Mouse (Mus musculus) hindbrain, embryonic 15.5 days (tissue): ENCODE measurements at regions not wholly inside any gene's neighbourhood (a gene's known extent, or its start where the extent isn't known, plus 50 kb on each side); places are given as distances from the start of the nearest gene placed in this dataset.
"Not testable (repeated sequence)": the region's sequence is repeated elsewhere in the genome, so short reads cannot be mapped to it uniquely, and the experiment has no call there.

Source experiments
- ATAC-seq: fragments of 200-750 bp; cut with Nextera tagmentation; 2 replicates; pipeline ENCODE4 v1.8.0; 2017; ENCODE audit warnings: low read depth, moderate number of reproducible peaks, moderate TSS enrichment; ENCODE audit not compliant: low FRiP score
- H3K27ac ChIP-seq: fragments of 300-500 bp; sonication (generic); replicated peaks from 2 replicates; pipeline ENCODE4 v1.5.1; 2015; ENCODE audit warnings: mild to moderate bottlenecking, inconsistent platforms
- H3K27me3 ChIP-seq: fragments of 300-500 bp; sonication (generic); 2 replicates; pipeline ENCODE4 v1.6.1; 2015; ENCODE audit warnings: control low read depth, inconsistent platforms
- H3K36me3 ChIP-seq: fragments of 300-500 bp; sonication (generic); 2 replicates; pipeline ENCODE4 v1.6.1; 2015; ENCODE audit warnings: control low read depth, inconsistent platforms
- H3K4me1 ChIP-seq: fragments of 300-500 bp; sonication (generic); replicated peaks from 2 replicates; pipeline ENCODE4 v1.6.1; 2015; ENCODE audit warnings: control low read depth, inconsistent platforms
- H3K4me2 ChIP-seq: fragments of 300-500 bp; sonication (generic); 2 replicates; pipeline ENCODE4 v1.6.1; 2015; ENCODE audit warnings: moderate library complexity, mild to moderate bottlenecking, inconsistent platforms
- H3K4me3 ChIP-seq: fragments of 300-500 bp; sonication (generic); 2 replicates; pipeline ENCODE4 v1.5.1; 2015; ENCODE audit warnings: mild to moderate bottlenecking, inconsistent platforms
- H3K9ac ChIP-seq: fragments of 300-500 bp; sonication (generic); 2 replicates; pipeline ENCODE4 v1.6.1; 2015; ENCODE audit warnings: inconsistent platforms
- H3K9me3 ChIP-seq: fragments of 300-500 bp; sonication (generic); 2 replicates; pipeline ENCODE4 v1.6.1; 2016; ENCODE audit warnings: control low read depth, inconsistent platforms
- WGBS: fragments of 180-500 bp; shearing (Covaris S2); methylation state at CpG from one replicate; pipeline ENCODE4 v1.1.7; 2015; 5-methylcytosine and 5-hydroxymethylcytosine counted together

DNA sequence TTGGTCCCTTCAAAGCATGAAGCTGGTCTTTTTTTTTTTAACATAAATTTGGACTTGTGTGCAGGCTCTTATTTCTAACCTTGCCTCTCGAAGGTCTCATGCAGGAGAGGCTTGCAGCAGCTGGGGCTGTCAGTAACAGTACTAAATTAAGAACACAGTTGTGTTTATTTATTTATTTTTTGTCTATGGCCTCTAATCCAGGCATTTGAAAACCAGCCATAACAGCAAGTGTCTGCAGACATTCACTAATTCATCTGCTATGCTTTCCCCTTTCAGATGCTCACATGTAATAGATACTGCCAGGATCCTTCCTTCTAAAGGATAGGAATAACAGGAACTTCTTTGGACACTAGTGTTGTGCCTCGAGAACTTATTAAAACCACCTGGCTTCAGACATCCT lies 172.5 kb downstream of the Rchy1 start:
- no peak overlapping the region for H3K4me2 ChIP-seq
- no peaks in the 10 kb centered on the region for H3K4me1 ChIP-seq
- H3K36me3 ChIP-seq: no peaks in the 10 kb centered on the region
- no peak overlapping the region for H3K27ac ChIP-seq
- ATAC-seq: no peak
- 72% methylated on average over 2 of the region's 2 CpGs for WGBS
- no peaks in the 10 kb centered on the region for H3K9me3 ChIP-seq
- no peak overlapping the region for H3K9ac ChIP-seq
- no peaks in the 10 kb centered on the region for H3K27me3 ChIP-seq
- H3K4me3 ChIP-seq: no peak overlapping the region

DNA sequence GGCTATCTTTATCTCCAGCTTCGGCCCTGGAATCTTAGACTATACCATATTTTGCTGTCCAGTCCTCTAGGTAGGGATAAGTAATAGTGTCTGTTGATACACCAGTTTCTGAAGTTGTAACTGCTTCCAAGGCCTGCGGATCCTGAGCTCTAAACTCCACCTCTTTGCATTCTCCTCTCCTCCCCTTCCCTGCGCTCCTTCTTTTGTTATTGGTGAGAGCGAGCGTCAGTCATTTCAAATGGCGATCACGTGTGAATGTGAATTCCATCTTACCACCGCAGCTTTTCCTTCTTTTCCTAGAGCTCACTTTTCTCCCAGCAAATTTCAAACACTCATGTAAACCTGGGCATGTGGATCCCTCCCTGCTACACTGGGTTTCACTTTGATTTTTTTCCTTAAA lies 178.9 kb downstream of the Rchy1 start:
- 78% methylated on average over 8 of the region's 8 CpGs for WGBS
- ATAC-seq: no peak
- H3K27ac ChIP-seq: no peak overlapping the region

DNA sequence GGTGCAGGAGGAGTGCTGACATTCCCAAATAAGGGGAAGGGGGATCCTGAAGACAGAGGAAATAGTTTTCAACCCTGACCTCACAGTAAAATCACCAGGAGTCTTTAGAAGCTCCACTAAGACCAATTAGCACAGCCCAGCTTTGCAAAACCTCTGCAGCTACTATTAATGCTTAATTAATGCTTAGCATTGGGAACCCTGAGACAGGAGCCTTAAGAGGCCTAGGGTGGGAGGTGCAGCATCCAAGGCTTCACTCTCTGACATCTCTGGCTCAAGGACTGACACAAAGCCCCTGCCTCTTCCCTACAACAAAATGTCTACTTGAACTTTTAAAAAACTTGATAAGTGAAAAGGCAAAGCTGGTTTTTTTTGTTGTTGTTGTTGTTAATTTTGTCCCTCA lies 185.9 kb downstream of the Rchy1 start:
- no peak overlapping the region for H3K27ac ChIP-seq
- no peak for ATAC-seq
- H3K9ac ChIP-seq: no peak overlapping the region

More for the DNA sequence above, 178.9 kb downstream of the Rchy1 start:
- H3K4me3 ChIP-seq: no peak overlapping the region
- no peak overlapping the region for H3K4me2 ChIP-seq
- H3K9ac ChIP-seq: no peak overlapping the region
- no peaks in the 10 kb centered on the region for H3K4me1 ChIP-seq
- no peaks in the 10 kb centered on the region for H3K27me3 ChIP-seq
- no peaks in the 10 kb centered on the region for H3K9me3 ChIP-seq
- H3K36me3 ChIP-seq: no peaks in the 10 kb centered on the region

DNA sequence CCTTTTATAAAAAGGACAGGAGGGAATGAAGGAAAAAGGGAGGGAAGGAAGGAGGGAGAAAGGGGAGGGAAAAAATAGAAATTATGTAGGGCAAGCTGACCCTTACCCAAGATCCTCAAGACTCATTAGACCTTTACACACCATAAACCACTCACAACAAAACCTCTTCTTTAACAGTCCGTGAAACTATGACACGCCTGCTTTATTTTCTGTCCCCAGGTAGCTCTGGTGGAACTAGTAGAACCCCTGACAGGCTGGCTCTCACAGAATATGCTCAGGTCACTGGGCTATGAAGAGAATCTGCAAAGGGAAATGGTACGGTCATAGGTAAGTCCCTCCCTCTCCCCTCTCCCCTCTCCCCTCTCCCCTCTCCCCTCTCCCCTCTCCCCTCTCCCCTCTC lies 188.8 kb downstream of the Rchy1 start:
- Histone ChIP-seq H3K27ac (no peak overlapping the region), H3K27me3 (no peaks in the 10 kb centered on the region), H3K36me3 (no peaks in the 10 kb centered on the region), H3K9ac (no peak overlapping the region), H3K4me3 (no peak overlapping the region), H3K4me2 (no peak overlapping the region), H3K4me1 (no peaks in the 10 kb centered on the region), H3K9me3 (no peaks in the 10 kb centered on the region)
- 84% methylated on average over 3 of the region's 3 CpGs for WGBS
- no peak for ATAC-seq

More for the DNA sequence above, 185.9 kb downstream of the Rchy1 start:
- no peaks in the 10 kb centered on the region for H3K9me3 ChIP-seq
- no peak overlapping the region for H3K4me2 ChIP-seq
- no peaks in the 10 kb centered on the region for H3K27me3 ChIP-seq
- H3K4me3 ChIP-seq: no peak overlapping the region
- H3K4me1 ChIP-seq: no peaks in the 10 kb centered on the region
- no peaks in the 10 kb centered on the region for H3K36me3 ChIP-seq

DNA sequence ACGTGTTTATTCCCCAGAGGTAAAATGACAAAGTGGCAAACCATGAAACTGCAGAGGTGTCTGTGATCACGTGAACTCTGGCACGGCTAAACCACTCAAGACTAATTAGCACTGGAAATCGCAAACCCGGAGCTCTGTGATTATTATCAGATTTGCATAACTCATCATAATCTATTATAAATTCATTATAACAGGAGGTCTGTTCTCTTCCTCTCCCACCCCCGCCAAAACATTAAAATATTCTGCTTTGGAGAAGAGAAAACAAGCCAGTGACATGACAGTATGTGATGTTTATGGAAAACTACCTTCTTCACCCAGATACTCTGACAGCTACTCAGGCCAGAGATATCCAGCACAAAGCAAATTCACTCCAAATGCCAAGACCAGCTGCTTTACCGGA lies 195.0 kb downstream of the Rchy1 start:
- H3K36me3 ChIP-seq: no peaks in the 10 kb centered on the region
- H3K27me3 ChIP-seq: no peaks in the 10 kb centered on the region
- H3K9me3 ChIP-seq: no peaks in the 10 kb centered on the region
- ATAC-seq: no peak
- no peak overlapping the region for H3K4me3 ChIP-seq
- H3K4me1 ChIP-seq: peaks cover 6% of the 10 kb centered on the region
- H3K4me2 ChIP-seq: no peak overlapping the region
- H3K9ac ChIP-seq: no peak overlapping the region
- WGBS: 56% methylated on average over 7 of the region's 7 CpGs
- H3K27ac ChIP-seq: no peak overlapping the region

DNA sequence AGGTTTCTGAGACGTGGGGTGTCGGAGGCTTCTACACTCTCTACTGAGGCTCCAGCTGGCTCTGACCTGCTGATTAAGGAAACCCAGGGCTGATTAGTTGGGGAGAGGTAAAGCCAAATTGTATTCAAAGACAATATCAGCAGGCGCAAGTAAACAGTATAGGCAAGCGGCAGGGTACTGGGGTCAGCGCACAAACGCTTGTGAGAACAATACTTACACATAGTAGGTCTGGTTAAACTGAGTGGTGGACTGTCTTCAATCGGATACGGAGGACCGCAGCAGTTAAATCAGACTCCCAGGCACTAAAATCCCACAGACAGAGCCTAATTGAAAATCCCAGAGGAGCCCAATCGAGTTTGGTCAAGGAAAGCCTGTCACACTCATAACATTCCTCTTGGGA lies 195.8 kb downstream of the Rchy1 start:
- no peak overlapping the region for H3K9ac ChIP-seq
- no peaks in the 10 kb centered on the region for H3K9me3 ChIP-seq
- H3K27me3 ChIP-seq: no peaks in the 10 kb centered on the region
- H3K27ac ChIP-seq: no peak overlapping the region
- no peaks in the 10 kb centered on the region for H3K36me3 ChIP-seq
- no peak for ATAC-seq
- H3K4me3 ChIP-seq: no peak overlapping the region
- H3K4me1 ChIP-seq: peaks cover 6% of the 10 kb centered on the region
- WGBS: 67% methylated on average over 10 of the region's 10 CpGs
- H3K4me2 ChIP-seq: no peak overlapping the region

DNA sequence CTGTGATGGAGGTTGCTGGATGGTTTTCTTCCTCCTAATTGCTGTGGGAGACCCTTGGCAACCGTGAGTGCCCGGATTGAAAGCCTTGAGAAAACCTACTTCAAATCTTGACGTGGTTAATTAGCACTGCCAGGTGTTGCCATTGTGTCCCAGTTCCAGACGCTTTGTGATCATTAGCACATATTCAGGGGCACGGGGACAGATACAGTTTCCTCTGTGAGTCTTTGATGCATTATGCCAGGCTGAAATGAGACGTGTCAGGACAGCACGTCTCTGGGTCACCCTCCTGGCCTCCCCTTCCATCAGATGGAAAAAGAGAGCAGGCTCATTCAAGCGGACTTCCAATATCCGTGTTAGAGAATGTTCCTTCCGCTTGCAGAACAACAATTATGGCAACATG lies 198.2 kb downstream of the Rchy1 start:
- WGBS: 28% methylated on average over 10 of the region's 10 CpGs
- Histone ChIP-seq H3K4me2 (no peak overlapping the region), H3K9ac (no peak overlapping the region), H3K27ac (no peak overlapping the region), H3K4me3 (no peak overlapping the region), H3K9me3 (no peaks in the 10 kb centered on the region), H3K36me3 (no peaks in the 10 kb centered on the region), H3K27me3 (no peaks in the 10 kb centered on the region), H3K4me1 (peaks cover 6% of the 10 kb centered on the region)
- peak; percentile 71 for ATAC-seq

DNA sequence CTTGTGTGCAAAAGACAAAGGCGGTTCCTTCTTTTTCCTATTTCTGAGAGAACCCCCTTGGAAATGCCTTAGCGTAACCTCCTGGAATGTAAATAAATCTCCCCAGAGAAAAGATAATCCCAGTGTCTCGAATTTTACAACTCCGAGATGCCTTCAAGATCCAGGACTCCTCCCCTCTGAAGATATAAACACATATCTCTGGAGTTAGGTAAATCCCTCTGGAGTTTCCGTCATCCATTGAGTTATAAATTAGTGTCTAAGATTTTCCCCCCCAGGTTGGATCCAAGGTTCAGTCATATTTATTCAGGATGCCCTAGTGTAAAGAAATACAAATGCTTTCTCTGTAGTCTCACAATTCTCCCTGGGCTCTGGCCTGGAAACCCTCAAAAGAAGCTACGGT lies 200.3 kb downstream of the Rchy1 start:
- Histone ChIP-seq H3K27me3 (no peaks in the 10 kb centered on the region), H3K36me3 (no peaks in the 10 kb centered on the region), H3K4me3 (no peak overlapping the region), H3K27ac (no peak overlapping the region), H3K9ac (no peak overlapping the region), H3K4me2 (no peak overlapping the region), H3K9me3 (no peaks in the 10 kb centered on the region), H3K4me1 (peaks cover 6% of the 10 kb centered on the region)
- 76% methylated on average over 6 of the region's 6 CpGs for WGBS
- no peak for ATAC-seq

DNA sequence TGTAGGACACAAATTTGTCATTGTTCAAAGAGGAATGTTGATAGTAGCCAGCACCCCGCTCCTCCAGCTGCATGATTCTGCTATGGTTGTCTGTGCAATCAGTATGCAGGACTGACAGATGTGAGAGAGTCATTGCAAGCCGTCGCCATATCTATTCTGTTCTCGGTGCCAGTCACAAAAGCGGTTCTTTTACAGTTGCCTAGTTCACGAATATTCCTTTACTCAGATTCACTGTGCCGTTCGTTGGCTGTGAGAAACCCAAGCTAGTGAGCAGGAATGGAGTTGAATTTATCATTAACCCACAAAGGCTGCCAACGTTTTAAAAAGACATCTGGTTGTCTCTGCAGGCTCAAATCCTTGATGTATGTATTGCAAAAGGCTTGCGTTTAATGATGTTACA lies 206.9 kb downstream of the Rchy1 start:
- Histone ChIP-seq H3K9me3 (no peaks in the 10 kb centered on the region), H3K4me2 (no peak overlapping the region), H3K4me3 (no peak overlapping the region), H3K36me3 (no peaks in the 10 kb centered on the region), H3K9ac (no peak overlapping the region), H3K27me3 (no peaks in the 10 kb centered on the region), H3K27ac (no peak overlapping the region), H3K4me1 (no peaks in the 10 kb centered on the region)
- no peak for ATAC-seq
- 65% methylated on average over 10 of the region's 10 CpGs for WGBS

DNA sequence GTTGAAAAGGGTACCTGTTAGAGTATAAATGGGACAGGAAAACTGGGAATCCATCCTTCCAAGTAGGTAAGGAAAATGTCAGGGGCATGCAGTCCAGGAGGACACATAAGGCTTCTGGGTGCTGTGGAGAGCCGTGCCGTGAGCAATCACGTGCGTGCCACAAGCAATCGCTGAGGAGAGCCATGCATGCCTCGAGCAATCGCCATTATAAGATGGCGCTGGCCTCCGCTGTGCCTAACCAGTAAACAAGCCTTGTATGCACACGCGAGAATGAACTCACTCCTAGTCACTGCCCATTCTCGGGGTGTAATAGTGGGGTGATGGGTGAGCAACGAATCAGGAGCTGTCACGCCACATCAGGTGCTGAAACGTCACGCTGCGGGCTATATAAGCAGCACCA lies 210.0 kb downstream of the Rchy1 start:
- not testable (repeated sequence) for H3K4me1 ChIP-seq, H3K4me2 ChIP-seq, H3K9me3 ChIP-seq, H3K36me3 ChIP-seq, H3K9ac ChIP-seq, ATAC-seq, H3K27me3 ChIP-seq, H3K27ac ChIP-seq, H3K4me3 ChIP-seq
- WGBS: 96% methylated on average over 17 of the region's 17 CpGs

DNA sequence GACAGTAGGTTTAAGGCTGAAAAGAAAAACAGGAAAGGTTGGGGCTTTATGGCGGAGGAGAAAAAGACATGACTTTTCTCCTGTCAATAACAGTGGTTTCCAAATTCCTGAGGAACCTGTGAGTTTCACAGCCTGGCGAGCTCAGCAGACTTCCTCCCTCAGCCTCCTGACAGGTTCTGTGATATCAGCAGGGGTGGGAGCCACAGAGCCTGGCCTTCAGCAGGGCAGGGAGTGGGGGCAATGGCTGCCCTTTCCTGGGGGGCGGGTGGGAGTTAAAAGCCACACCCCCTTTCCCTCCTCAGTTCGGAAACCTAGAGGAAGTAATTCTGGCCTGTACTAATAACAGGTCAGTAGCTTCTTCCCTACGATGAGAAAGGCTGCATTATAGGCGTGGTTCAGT lies 211.7 kb downstream of the Rchy1 start:
- H3K9me3 ChIP-seq: no peaks in the 10 kb centered on the region
- H3K36me3 ChIP-seq: no peaks in the 10 kb centered on the region
- ATAC-seq: no peak
- 77% methylated on average over 6 of the region's 6 CpGs for WGBS
- no peaks in the 10 kb centered on the region for H3K4me1 ChIP-seq
- H3K4me3 ChIP-seq: no peak overlapping the region
- no peaks in the 10 kb centered on the region for H3K27me3 ChIP-seq
- H3K27ac ChIP-seq: no peak overlapping the region
- H3K4me2 ChIP-seq: no peak overlapping the region
- H3K9ac ChIP-seq: no peak overlapping the region

DNA sequence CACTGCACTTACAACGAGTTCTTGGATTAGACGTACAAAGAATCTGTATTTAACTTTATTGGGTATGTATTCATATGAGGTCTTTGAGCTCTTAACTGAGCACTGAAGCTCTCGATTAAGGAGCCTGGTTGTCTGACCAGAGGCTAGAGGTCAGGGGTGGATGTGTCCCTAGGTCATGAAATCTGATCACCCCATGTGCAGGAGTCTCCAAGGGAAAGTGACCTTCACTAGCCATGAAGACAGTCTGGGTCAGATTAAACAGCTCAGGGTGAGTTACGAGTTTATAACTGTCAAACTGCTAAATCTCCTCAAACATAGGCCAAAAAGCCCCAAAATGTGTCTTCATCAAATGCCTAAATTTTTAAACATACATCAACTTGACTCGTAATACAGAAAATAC lies 216.8 kb downstream of the Rchy1 start:
- Histone ChIP-seq H3K4me1 (no peaks in the 10 kb centered on the region), H3K4me3 (no peak overlapping the region), H3K9me3 (no peaks in the 10 kb centered on the region), H3K27me3 (no peaks in the 10 kb centered on the region), H3K36me3 (no peaks in the 10 kb centered on the region), H3K4me2 (no peak overlapping the region), H3K27ac (no peak overlapping the region), H3K9ac (no peak overlapping the region)
- no peak for ATAC-seq
- WGBS: 76% methylated on average over 5 of the region's 5 CpGs

DNA sequence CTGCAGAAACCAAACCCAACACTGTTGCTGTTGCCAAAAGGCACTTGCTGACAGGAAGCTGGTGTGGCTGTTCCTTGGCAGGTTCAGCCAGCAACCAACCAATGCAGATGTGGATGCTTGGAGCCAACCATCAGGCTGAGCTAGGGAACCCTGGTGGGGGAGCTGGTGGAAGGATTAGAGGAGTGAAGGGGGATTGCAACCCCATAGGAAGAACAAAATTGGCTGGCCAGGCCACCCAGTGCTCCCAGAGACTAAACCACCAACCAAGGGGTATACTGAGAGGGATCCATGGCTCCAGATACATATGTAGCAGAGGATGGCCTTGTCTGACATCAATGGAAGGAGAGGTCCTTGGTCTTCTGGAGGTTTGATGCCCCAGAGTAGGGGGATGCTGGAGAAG lies 218.5 kb downstream of the Rchy1 start:
- Histone ChIP-seq H3K36me3 (no peaks in the 10 kb centered on the region), H3K4me1 (no peaks in the 10 kb centered on the region), H3K27me3 (no peaks in the 10 kb centered on the region), H3K4me3 (no peak overlapping the region), H3K9ac (no peak overlapping the region), H3K9me3 (no peaks in the 10 kb centered on the region), H3K27ac (no peak overlapping the region), H3K4me2 (no peak overlapping the region)
- no peak for ATAC-seq

DNA sequence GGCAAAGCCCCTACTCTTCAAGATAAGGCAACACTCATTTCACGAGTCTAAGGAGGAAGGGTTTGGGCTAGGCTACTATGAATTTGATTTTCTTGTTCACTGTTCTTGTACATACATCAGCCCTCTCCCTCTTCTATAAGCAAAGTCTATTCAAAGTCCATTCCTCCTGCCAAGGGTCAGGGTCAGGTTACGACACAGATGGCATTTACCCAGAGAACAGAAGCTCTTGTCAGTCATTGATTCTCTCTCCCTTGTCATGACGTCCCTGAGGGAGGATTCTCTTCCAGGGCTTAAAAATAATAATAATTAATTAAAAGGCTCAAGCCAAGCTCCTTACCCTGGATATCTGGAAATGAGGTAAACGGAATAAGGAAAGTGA lies 222.7 kb downstream of the Rchy1 start:
- no peaks in the 10 kb centered on the region for H3K27me3 ChIP-seq
- no peaks in the 10 kb centered on the region for H3K4me1 ChIP-seq
- no peak overlapping the region for H3K27ac ChIP-seq
- no peak overlapping the region for H3K4me3 ChIP-seq
- H3K9me3 ChIP-seq: no peaks in the 10 kb centered on the region
- no peak for ATAC-seq
- 47% methylated on average over 4 of the region's 4 CpGs for WGBS
- H3K9ac ChIP-seq: no peak overlapping the region
- no peaks in the 10 kb centered on the region for H3K36me3 ChIP-seq
- no peak overlapping the region for H3K4me2 ChIP-seq
